Mouse (Mus musculus): Measurements from ENCODE around the gene Atrip.

GRCm38 (mm10) chr9:109028919-109029318 lies 45.0 kb downstream of the Atrip start:
- TF ChIP-seq POLR2A (IDR thresholded peaks at IDR 0.05; ENCODE audit: extremely low read depth, insufficient read depth, low read length): no peak
- TF ChIP-seq CTCF (IDR thresholded peaks at IDR 0.05; ENCODE audit: extremely low read depth, insufficient read depth, low read length): no peak

All from cortical plate, adult 2 months (tissue).